ENCODE assay signal across 8 mouse cellular contexts in genomic region chr16:38399531-38400231, GRCm38 (mm10). TPM values are rescaled to one million over a fixed set of nuclear protein-coding genes. Genes with fewer than 3 reads are reported as not detected.
DNase-seq lines count a peak whose midpoint lies in the region; ATAC-seq lines count a peak whose summit lies in the region.

No protein-coding gene starts in this region.

- peak overlapping the region; percentile 57 for H3K4me2 ChIP-seq in forebrain, embryonic 12.5 days
- peak overlapping the region; percentile 59 for H3K4me2 ChIP-seq in heart, embryonic 16.5 days (ENCODE audit: low read depth, low read length)
- peak overlapping the region; percentile 57 for H3K4me2 ChIP-seq in neural tube, embryonic 13.5 days

- H3K36me3 ChIP-seq in forebrain, embryonic 12.5 days (replicated peaks) = no peaks in the 10 kb centered on the region
- H3K36me3 ChIP-seq in heart, embryonic 16.5 days (ENCODE audit: control insufficient read depth, insufficient read depth) = no peaks in the 10 kb centered on the region
- no peaks in the 10 kb centered on the region for H3K36me3 ChIP-seq in neural tube, embryonic 13.5 days

- peak overlapping the region; percentile 28 for H3K4me3 ChIP-seq in forebrain, embryonic 12.5 days (replicated peaks)
- peak overlapping the region; percentile 32 for H3K4me3 ChIP-seq in heart, embryonic 16.5 days (ENCODE audit: low read length)
- H3K4me3 ChIP-seq in neural tube, embryonic 13.5 days = peak overlapping the region; percentile 29

- H3K4me1 ChIP-seq in forebrain, embryonic 12.5 days = peaks cover 14% of the 10 kb centered on the region
- H3K4me1 ChIP-seq in heart, embryonic 16.5 days (ENCODE audit: control insufficient read depth, insufficient read depth, low read length) = peaks cover 24% of the 10 kb centered on the region
- peaks cover 16% of the 10 kb centered on the region for H3K4me1 ChIP-seq in neural tube, embryonic 13.5 days (replicated peaks)

- H3K9ac ChIP-seq in forebrain, embryonic 12.5 days = peak overlapping the region; percentile 49; the same call in 1 of the 2 replicates
- peak overlapping the region; percentile 59 for H3K9ac ChIP-seq in heart, embryonic 16.5 days (ENCODE audit: low read length)
- H3K9ac ChIP-seq in neural tube, embryonic 13.5 days = peak overlapping the region; percentile 73

- peak; percentile 94 for ATAC-seq in forebrain, embryonic 12.5 days (ENCODE audit: low FRiP score)
- ATAC-seq in heart, embryonic 16.5 days (replicated peaks; ENCODE audit: extremely low read depth, insufficient read depth, low FRiP score) = peak; percentile 80
- peak; percentile 96 for ATAC-seq in neural tube, embryonic 13.5 days (ENCODE audit: low read depth)

- H3K27ac ChIP-seq in forebrain, embryonic 12.5 days = peak overlapping the region; percentile 63
- peak overlapping the region; percentile 33 for H3K27ac ChIP-seq in heart, embryonic 16.5 days (ENCODE audit: low read length)
- H3K27ac ChIP-seq in neural tube, embryonic 13.5 days (replicated peaks) = peak overlapping the region; percentile 87

- DNase-seq in 416B (ENCODE audit: low read depth) = peak; percentile 84
- peak; percentile 79 to 90 for DNase-seq in adrenal gland, adult (ENCODE audit: inconsistent age in 2 of 2, low spot score in 1 of 2)
- DNase-seq in kidney, postnatal 10 days = peak; percentile 70
- peak; percentile 47 to 64 for DNase-seq in lung, adult 18-20 months
- DNase-seq in testis, postnatal 10 days (ENCODE audit: low spot score) = peak; percentile 49

- no peaks in the 10 kb centered on the region for H3K27me3 ChIP-seq in forebrain, embryonic 12.5 days
- H3K27me3 ChIP-seq in heart, embryonic 16.5 days (ENCODE audit: control insufficient read depth, insufficient read depth, low read length) = no peaks in the 10 kb centered on the region
- no peaks in the 10 kb centered on the region for H3K27me3 ChIP-seq in neural tube, embryonic 13.5 days

- 9% methylated on average over 17 of the region's 17 CpGs for WGBS in forebrain, embryonic 12.5 days
- 18% methylated on average over 17 of the region's 17 CpGs for WGBS in heart, embryonic 16.5 days
- 22% methylated on average over 17 of the region's 17 CpGs for WGBS in neural tube, embryonic 13.5 days

- H3K9me3 ChIP-seq in forebrain, embryonic 12.5 days = no peaks in the 10 kb centered on the region
- no peaks in the 10 kb centered on the region; the same call in 1 of the 2 replicates for H3K9me3 ChIP-seq in heart, embryonic 16.5 days (replicated peaks; ENCODE audit: control insufficient read depth, low read length)
- H3K9me3 ChIP-seq in neural tube, embryonic 13.5 days = no peaks in the 10 kb centered on the region

RNA-seq across cellular contexts. Expression of gene Pla1a, which starts 33.3 kb away (rescaled TPM):
- 0.15 and 0.73 TPM in 2 replicates for polyA plus RNA-seq in forebrain, embryonic 12.5 days (2016; fragmentation: Nextera tagmentation; extraction: Ambion mirVana)
- polyA plus RNA-seq in heart, embryonic 16.5 days (2015; fragmentation: Nextera tagmentation; extraction: Ambion mirVana) = 3.6 and 4.2 TPM in 2 replicates
- 0.48 and 0.75 TPM in 2 replicates for polyA plus RNA-seq in neural tube, embryonic 13.5 days (2015; fragmentation: Nextera tagmentation; extraction: Ambion mirVana)

RNA-seq across cellular contexts. Expression of gene Popdc2, which starts 37.7 kb away (rescaled TPM):
- polyA plus RNA-seq in forebrain, embryonic 12.5 days (2016; fragmentation: Nextera tagmentation; extraction: Ambion mirVana) = 0.49 and 0.50 TPM in 2 replicates
- polyA plus RNA-seq in heart, embryonic 16.5 days (2015; fragmentation: Nextera tagmentation; extraction: Ambion mirVana) = 421 and 423 TPM in 2 replicates
- 0.67 and 0.99 TPM in 2 replicates for polyA plus RNA-seq in neural tube, embryonic 13.5 days (2015; fragmentation: Nextera tagmentation; extraction: Ambion mirVana)

RNA-seq across cellular contexts. Expression of gene Adprh, which starts 52.8 kb away (rescaled TPM):
- polyA plus RNA-seq in forebrain, embryonic 12.5 days (2016; fragmentation: Nextera tagmentation; extraction: Ambion mirVana) = 140 and 142 TPM in 2 replicates
- 87.6 and 88.6 TPM in 2 replicates for polyA plus RNA-seq in heart, embryonic 16.5 days (2015; fragmentation: Nextera tagmentation; extraction: Ambion mirVana)
- polyA plus RNA-seq in neural tube, embryonic 13.5 days (2015; fragmentation: Nextera tagmentation; extraction: Ambion mirVana) = 148 and 149 TPM in 2 replicates

RNA-seq across cellular contexts. Expression of gene Gm21987, which starts 52.8 kb away (rescaled TPM):
- polyA plus RNA-seq in forebrain, embryonic 12.5 days (2016; fragmentation: Nextera tagmentation; extraction: Ambion mirVana) = not detected in 2 replicates
- 2.3 and 4.6 TPM in 2 replicates for polyA plus RNA-seq in heart, embryonic 16.5 days (2015; fragmentation: Nextera tagmentation; extraction: Ambion mirVana)
- polyA plus RNA-seq in neural tube, embryonic 13.5 days (2015; fragmentation: Nextera tagmentation; extraction: Ambion mirVana) = not detected in 2 replicates

RNA-seq across cellular contexts. Expression of gene Cox17, which starts 52.9 kb away (rescaled TPM):
- polyA plus RNA-seq in forebrain, embryonic 12.5 days (2016; fragmentation: Nextera tagmentation; extraction: Ambion mirVana) = 141 and 144 TPM in 2 replicates
- polyA plus RNA-seq in heart, embryonic 16.5 days (2015; fragmentation: Nextera tagmentation; extraction: Ambion mirVana) = 256 and 261 TPM in 2 replicates
- 92.1 and 104 TPM in 2 replicates for polyA plus RNA-seq in neural tube, embryonic 13.5 days (2015; fragmentation: Nextera tagmentation; extraction: Ambion mirVana)

Comparison
In these comparisons a context has a peak if more than half of its experiments do, and no peak if none do; other contexts are left out.
1. Peak in every context shown above with its lines: DNase-seq, ATAC-seq, H3K4me3 ChIP-seq and H3K27ac ChIP-seq.
2. H3K27ac ChIP-seq: peak in every context shown above with its lines; median percentile 87 in neural tube, embryonic 13.5 days; 63 in forebrain, embryonic 12.5 days; 33 in heart, embryonic 16.5 days.
3. RNA of gene Popdc2, which starts 37.7 kb away (polyA plus RNA-seq): 421 to 423 TPM in heart, embryonic 16.5 days; 0.67 to 0.99 TPM in neural tube, embryonic 13.5 days and 0.49 to 0.50 TPM in forebrain, embryonic 12.5 days; every median in the first group is over 100 times any median in the second.